Mouse (Mus musculus): ENCODE results near the gene Abraxas2.

DNA sequence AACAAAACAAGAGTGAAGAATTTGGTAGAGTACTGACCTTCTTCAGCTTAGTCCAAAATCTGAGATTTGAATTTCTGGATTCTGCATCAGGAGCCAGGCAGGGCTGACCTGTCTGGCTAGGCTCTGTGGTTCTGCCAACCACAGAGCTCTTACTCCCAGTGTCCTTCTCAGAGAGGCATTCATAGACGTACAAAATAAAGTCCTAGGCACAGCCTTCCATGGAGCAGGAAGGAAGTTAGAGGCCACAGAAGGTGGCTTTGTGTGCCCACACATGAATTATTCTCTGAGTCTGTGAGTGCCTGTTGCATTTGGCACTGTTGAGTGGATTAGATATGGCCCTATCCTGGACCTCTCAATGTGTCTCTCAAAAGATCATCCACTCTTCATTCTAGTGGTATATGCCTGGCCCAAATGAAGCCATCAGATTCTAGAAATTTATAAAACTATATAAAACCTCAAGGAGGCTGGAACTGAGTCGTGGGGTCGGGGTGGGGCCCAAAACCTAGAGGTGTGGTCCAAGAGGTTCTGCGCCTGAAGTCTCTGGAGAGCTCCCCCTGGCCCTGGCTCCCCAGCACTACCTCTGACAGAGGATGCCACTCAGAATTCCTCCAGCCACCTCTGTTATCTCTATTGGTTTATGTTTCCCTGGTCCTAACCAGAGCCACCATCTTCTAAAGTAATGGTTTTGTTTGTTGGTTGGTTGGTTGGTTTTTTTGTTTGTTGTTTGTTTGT lies 29.7 kb downstream of the Abraxas2 start:
- no peak for TF ChIP-seq CTCF (IDR thresholded peaks at IDR 0.05)
- TF ChIP-seq EP300 (IDR thresholded peaks at IDR 0.05; ENCODE audit: insufficient read depth, low read depth, low read length) = no peak
